Mouse (Mus musculus): ENCODE data around the gene Ubtf. TPM values are rescaled to one million over a fixed set of nuclear protein-coding genes. Genes with fewer than 3 reads are reported as not detected.

Gene Ubtf
- polyA plus RNA-seq, 1 experiment from 2014 or later: 87.0 TPM

DNA sequence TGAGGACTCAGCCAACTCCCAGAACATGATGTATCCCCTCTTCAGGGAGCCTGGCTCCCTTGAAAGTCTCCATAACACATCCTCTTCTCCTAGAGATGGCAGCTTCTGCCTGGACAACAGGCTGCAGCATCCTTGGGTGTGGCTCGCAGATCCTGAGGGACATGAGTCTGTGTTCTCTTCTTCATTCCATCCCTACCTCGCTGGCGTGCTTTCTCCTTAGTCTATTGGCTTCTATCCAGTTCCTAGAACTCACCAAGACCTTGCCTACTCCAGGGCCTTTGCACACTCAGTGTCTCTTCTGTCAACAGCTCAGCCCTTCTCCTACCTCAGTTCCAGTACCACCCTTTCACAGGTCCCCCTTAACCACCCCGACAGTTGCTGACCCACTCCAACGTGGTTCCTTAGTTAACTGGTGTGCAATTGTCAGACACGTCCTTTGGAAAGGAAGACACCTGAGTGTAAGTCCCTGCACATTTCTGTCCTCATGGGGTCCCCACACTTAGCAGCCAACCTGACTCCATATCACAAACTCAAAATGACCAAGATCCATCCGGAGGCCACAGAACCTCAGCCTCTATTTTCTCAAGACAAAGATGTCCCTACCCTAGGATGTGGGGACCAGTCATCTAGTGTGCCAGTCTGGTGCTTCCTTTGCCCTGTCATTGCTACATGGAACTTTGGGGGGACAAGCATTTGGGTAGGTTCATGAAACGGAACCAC, 42.4 kb upstream of the Ubtf start:
- no peak overlapping the region for H3K9ac ChIP-seq (ENCODE audit: low read length)
- DNase-seq (ENCODE audit: low spot score) (no peak), ATAC-seq (ENCODE audit: insufficient number of reproducible peaks, low FRiP score, low TSS enrichment, low read depth) (no peak)
- H3K36me3 ChIP-seq (ENCODE audit: control insufficient read depth, insufficient read depth, low read length): no peaks in the 10 kb centered on the region; the same call in 1 of the 2 replicates
- no peak overlapping the region for H3K27ac ChIP-seq (replicated peaks; ENCODE audit: low read depth, low read length)
- no peak overlapping the region for H3K4me3 ChIP-seq (ENCODE audit: low read depth, low read length)
- 0 out of 2 replicates have a peak, but pooled peaks cover 2% of the 10 kb centered on the region for H3K4me1 ChIP-seq (ENCODE audit: control insufficient read depth, insufficient read depth, low read length)
- no peak overlapping the region for H3K4me2 ChIP-seq (ENCODE audit: low read depth, severe bottlenecking)
- WGBS: 88% methylated on average over 8 of the region's 8 CpGs
- no peaks in the 10 kb centered on the region for H3K9me3 ChIP-seq (ENCODE audit: control insufficient read depth, low read length)
- no peaks in the 10 kb centered on the region for H3K27me3 ChIP-seq (ENCODE audit: control insufficient read depth, insufficient read depth, low read length)

DNA sequence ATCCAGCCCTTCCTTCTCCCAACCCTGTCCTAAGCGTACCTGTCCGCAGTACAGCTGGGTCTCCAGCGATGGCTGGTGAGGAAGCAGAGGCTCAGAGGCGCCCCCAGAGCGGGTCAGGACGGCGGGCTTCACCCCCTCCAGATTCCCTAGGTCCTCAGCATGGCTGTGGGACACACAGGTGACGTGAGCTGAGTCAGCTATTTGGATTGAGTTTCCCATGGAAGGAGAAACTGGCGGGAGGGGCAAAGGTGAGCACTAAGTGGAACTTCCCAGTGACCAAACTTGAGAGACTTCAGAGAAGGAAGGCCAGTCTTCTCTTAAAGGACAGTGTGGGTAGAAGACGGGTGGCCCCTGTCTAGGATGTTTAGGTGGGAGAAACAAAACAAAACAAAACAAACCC, 38.8 kb upstream of the Ubtf start:
- DNase-seq (ENCODE audit: low spot score): no peak
- H3K4me1 ChIP-seq (ENCODE audit: control insufficient read depth, insufficient read depth, low read length): no peaks in the 10 kb centered on the region

DNA sequence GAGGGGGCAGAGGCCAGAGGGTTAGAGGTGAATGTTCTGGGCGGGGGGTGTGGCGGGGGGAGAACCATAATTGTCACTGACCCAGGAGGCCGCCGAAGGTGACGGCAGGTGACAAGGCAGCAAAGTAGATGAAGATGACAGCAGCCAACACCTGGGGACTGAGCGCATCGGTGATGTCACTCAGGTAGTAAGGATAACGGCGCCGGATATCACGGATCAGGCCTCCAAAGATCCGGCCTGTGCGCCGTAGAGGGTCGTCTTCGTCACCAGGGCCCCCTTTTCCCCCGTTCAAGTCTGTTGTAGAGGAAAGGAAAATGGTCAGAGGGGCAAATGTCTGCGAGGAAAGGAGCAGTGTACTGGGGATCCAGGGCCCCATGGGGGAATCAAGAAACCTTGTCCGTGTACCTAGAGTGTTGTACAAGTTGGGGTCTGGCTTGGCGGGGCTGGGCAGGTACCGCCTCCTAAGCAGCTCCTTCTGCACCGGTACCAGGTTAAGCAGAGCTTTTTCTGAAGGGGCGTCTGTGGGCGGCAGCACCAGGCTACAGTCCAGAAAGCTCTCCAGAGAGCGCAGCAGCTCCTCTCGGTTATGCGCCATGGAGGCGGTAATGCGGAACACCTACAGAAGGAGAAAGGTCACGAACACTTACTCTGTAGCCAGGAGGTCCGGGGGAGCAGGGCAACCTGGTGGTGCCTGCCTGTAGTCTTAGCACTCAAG, 37.3 kb upstream of the Ubtf start:
- no peak overlapping the region for H3K9ac ChIP-seq (ENCODE audit: low read length)
- H3K9me3 ChIP-seq (ENCODE audit: control insufficient read depth, low read length): no peaks in the 10 kb centered on the region
- no peak overlapping the region for H3K4me3 ChIP-seq (ENCODE audit: low read depth, low read length)
- DNase-seq (ENCODE audit: low spot score) (no peak), ATAC-seq (ENCODE audit: insufficient number of reproducible peaks, low FRiP score, low TSS enrichment, low read depth) (no peak)
- WGBS: 69% methylated on average over 31 of the region's 31 CpGs
- no peaks in the 10 kb centered on the region for H3K4me1 ChIP-seq (ENCODE audit: control insufficient read depth, insufficient read depth, low read length)
- H3K27ac ChIP-seq (replicated peaks; ENCODE audit: low read depth, low read length): no peak overlapping the region
- H3K27me3 ChIP-seq (ENCODE audit: control insufficient read depth, insufficient read depth, low read length): no peaks in the 10 kb centered on the region
- H3K4me2 ChIP-seq (ENCODE audit: low read depth, severe bottlenecking): no peak overlapping the region
- no peaks in the 10 kb centered on the region; the same call in 1 of the 2 replicates for H3K36me3 ChIP-seq (ENCODE audit: control insufficient read depth, insufficient read depth, low read length)

More for the DNA sequence above, 38.8 kb upstream of the Ubtf start:
- Histone ChIP-seq H3K4me3 (ENCODE audit: low read depth, low read length) (no peak overlapping the region), H3K4me2 (ENCODE audit: low read depth, severe bottlenecking) (no peak overlapping the region), H3K36me3 (ENCODE audit: control insufficient read depth, insufficient read depth, low read length) (no peaks in the 10 kb centered on the region; the same call in 1 of the 2 replicates), H3K27me3 (ENCODE audit: control insufficient read depth, insufficient read depth, low read length) (no peaks in the 10 kb centered on the region), H3K9me3 (ENCODE audit: control insufficient read depth, low read length) (no peaks in the 10 kb centered on the region), H3K27ac (replicated peaks; ENCODE audit: low read depth, low read length) (no peak overlapping the region), H3K9ac (ENCODE audit: low read length) (no peak overlapping the region)
- no peak for ATAC-seq (ENCODE audit: insufficient number of reproducible peaks, low FRiP score, low TSS enrichment, low read depth)
- WGBS: 70% methylated on average over 10 of the region's 10 CpGs

DNA sequence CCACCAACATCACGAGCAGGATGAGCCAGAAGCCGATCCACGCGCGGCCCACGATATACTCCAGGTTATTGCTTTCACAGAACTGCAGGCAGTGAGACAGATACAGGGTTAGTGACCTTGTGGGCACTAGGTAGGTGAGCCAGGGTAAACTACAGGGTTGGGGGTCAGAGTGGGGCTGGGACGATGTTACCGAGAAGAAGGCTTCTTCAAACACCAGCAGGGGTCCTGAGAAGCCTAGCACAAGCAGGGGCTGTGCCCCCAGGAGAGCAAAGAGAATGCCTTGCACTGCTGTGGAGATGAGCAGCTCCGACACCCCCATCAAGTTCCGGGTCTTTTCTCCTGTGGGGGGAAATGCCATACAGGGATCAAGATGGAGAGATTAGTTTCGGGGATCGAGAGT, 36.6 kb upstream of the Ubtf start:
- H3K27ac ChIP-seq (replicated peaks; ENCODE audit: low read depth, low read length): no peak overlapping the region
- DNase-seq (ENCODE audit: low spot score): no peak
- no peak overlapping the region for H3K4me3 ChIP-seq (ENCODE audit: low read depth, low read length)
- no peaks in the 10 kb centered on the region for H3K9me3 ChIP-seq (ENCODE audit: control insufficient read depth, low read length)
- 84% methylated on average over 12 of the region's 12 CpGs for WGBS
- no peak overlapping the region for H3K4me2 ChIP-seq (ENCODE audit: low read depth, severe bottlenecking)
- no peaks in the 10 kb centered on the region; the same call in 1 of the 2 replicates for H3K36me3 ChIP-seq (ENCODE audit: control insufficient read depth, insufficient read depth, low read length)
- H3K27me3 ChIP-seq (ENCODE audit: control insufficient read depth, insufficient read depth, low read length): no peaks in the 10 kb centered on the region
- H3K9ac ChIP-seq (ENCODE audit: low read length): no peak overlapping the region
- no peak for ATAC-seq (ENCODE audit: insufficient number of reproducible peaks, low FRiP score, low TSS enrichment, low read depth)
- H3K4me1 ChIP-seq (ENCODE audit: control insufficient read depth, insufficient read depth, low read length): no peaks in the 10 kb centered on the region

DNA sequence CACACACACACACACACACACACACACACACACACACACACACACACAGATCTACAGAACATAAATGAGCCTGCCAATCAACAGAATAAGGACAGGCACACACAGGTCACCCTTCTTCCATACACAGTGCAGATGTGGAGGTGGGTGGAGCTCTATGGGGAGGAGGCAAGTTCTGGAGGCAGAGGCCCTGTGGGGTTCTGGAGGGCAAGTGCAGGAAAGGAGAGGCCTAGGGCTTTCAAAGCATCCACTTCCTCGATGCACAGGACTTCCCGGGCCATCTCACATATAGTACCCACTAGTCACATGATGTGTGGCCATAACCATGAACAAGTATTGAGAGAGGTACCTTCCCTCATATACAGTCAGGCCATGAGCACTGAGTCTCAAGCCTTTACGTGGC, 36.0 kb upstream of the Ubtf start:
- no peaks in the 10 kb centered on the region for H3K4me1 ChIP-seq (ENCODE audit: control insufficient read depth, insufficient read depth, low read length)
- H3K9me3 ChIP-seq (ENCODE audit: control insufficient read depth, low read length): no peaks in the 10 kb centered on the region
- ATAC-seq (ENCODE audit: insufficient number of reproducible peaks, low FRiP score, low TSS enrichment, low read depth): no peak
- DNase-seq (ENCODE audit: low spot score): no peak
- H3K27me3 ChIP-seq (ENCODE audit: control insufficient read depth, insufficient read depth, low read length): no peaks in the 10 kb centered on the region
- no peak overlapping the region for H3K4me3 ChIP-seq (ENCODE audit: low read depth, low read length)
- H3K9ac ChIP-seq (ENCODE audit: low read length): no peak overlapping the region
- 83% methylated on average over 3 of the region's 3 CpGs for WGBS
- H3K4me2 ChIP-seq (ENCODE audit: low read depth, severe bottlenecking): no peak overlapping the region
- H3K36me3 ChIP-seq (ENCODE audit: control insufficient read depth, insufficient read depth, low read length): no peaks in the 10 kb centered on the region
- H3K27ac ChIP-seq (replicated peaks; ENCODE audit: low read depth, low read length): no peak overlapping the region

DNA sequence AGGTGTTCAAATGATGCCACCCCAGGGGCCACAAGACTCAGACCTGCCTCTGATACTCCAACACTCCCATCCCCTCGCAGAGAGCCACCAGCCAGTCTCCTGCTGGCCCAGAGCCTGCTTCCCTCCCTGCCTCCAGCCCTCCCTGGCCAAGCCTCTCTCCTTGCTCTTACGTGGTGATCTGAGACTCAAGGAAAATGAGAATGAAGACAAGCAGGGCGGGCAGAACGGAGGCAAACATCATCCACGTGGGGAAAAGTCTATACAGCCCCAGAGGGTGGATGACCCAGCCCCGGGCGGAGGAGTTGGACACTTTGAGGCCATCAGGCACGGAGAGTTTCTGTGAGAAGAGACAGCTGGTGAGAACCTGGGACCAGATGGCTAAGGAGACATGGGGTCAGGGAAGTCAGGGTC, 33.5 kb upstream of the Ubtf start:
- Histone ChIP-seq H3K27me3 (ENCODE audit: control insufficient read depth, insufficient read depth, low read length) (no peaks in the 10 kb centered on the region), H3K36me3 (ENCODE audit: control insufficient read depth, insufficient read depth, low read length) (no peaks in the 10 kb centered on the region), H3K4me2 (ENCODE audit: low read depth, severe bottlenecking) (no peak overlapping the region), H3K4me3 (ENCODE audit: low read depth, low read length) (no peak overlapping the region), H3K9ac (ENCODE audit: low read length) (no peak overlapping the region), H3K4me1 (ENCODE audit: control insufficient read depth, insufficient read depth, low read length) (no peaks in the 10 kb centered on the region), H3K27ac (replicated peaks; ENCODE audit: low read depth, low read length) (no peak overlapping the region), H3K9me3 (ENCODE audit: control insufficient read depth, low read length) (no peaks in the 10 kb centered on the region)
- WGBS: 40% methylated on average over 8 of the region's 8 CpGs
- DNase-seq (ENCODE audit: low spot score) (no peak), ATAC-seq (ENCODE audit: insufficient number of reproducible peaks, low FRiP score, low TSS enrichment, low read depth) (no peak)

DNA sequence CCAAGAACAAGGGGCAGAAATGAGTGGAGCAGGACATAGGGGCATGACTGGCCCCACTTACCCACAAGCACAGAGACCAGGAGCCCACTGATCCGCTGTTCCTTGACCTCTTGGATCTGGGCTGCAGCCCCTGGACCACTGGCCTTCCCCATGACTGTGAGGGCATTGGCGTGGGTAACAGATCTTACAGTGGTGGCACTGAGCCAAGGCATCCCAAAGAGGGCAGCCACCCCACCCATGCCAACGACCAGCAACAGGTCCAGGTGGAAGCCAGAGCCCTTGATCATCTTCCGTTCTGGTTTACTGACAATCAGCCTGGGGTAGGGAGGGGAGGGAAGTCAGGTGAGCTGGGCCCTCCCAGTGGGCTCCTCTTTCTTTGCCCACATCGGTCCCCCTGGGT, 32.8 kb upstream of the Ubtf start:
- H3K36me3 ChIP-seq (ENCODE audit: control insufficient read depth, insufficient read depth, low read length): no peaks in the 10 kb centered on the region
- H3K4me1 ChIP-seq (ENCODE audit: control insufficient read depth, insufficient read depth, low read length): no peaks in the 10 kb centered on the region
- DNase-seq (ENCODE audit: low spot score): no peak
- H3K4me2 ChIP-seq (ENCODE audit: low read depth, severe bottlenecking): no peak overlapping the region
- 74% methylated on average over 5 of the region's 5 CpGs for WGBS
- no peaks in the 10 kb centered on the region for H3K9me3 ChIP-seq (ENCODE audit: control insufficient read depth, low read length)
- ATAC-seq (ENCODE audit: insufficient number of reproducible peaks, low FRiP score, low TSS enrichment, low read depth): no peak
- no peak overlapping the region for H3K4me3 ChIP-seq (ENCODE audit: low read depth, low read length)
- no peak overlapping the region for H3K27ac ChIP-seq (replicated peaks; ENCODE audit: low read depth, low read length)
- H3K9ac ChIP-seq (ENCODE audit: low read length): no peak overlapping the region
- H3K27me3 ChIP-seq (ENCODE audit: control insufficient read depth, insufficient read depth, low read length): no peaks in the 10 kb centered on the region

DNA sequence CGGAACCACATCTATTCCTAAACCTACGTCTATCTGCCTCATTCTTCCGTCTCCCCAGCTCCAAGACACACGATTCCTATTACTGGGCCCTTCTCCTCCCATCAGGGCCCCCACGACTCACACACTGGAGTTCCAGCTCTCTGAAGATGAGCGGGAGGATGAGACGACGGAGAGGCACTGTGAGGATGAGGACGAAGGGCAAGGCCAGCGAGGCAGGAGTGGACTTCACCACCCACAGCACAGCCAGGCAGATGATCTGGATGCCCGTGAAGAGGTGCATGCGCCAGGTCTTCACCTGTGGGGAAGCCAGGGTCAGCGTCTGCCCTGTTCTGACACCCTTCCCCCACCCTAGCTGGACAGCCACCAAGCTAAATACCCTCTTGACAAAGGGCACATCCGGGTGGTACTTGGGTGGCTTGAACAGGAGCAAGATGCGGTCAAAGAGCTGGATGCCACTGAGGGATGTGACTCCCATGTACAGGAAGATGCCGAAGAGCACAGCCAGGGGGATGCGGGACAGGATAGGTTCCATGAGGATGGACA, 31.5 kb upstream of the Ubtf start:
- Histone ChIP-seq H3K36me3 (ENCODE audit: control insufficient read depth, insufficient read depth, low read length) (no peaks in the 10 kb centered on the region), H3K9me3 (ENCODE audit: control insufficient read depth, low read length) (no peaks in the 10 kb centered on the region), H3K4me2 (ENCODE audit: low read depth, severe bottlenecking) (no peak overlapping the region), H3K27ac (replicated peaks; ENCODE audit: low read depth, low read length) (no peak overlapping the region), H3K9ac (ENCODE audit: low read length) (no peak overlapping the region), H3K4me3 (ENCODE audit: low read depth, low read length) (no peak overlapping the region), H3K4me1 (ENCODE audit: control insufficient read depth, insufficient read depth, low read length) (no peaks in the 10 kb centered on the region), H3K27me3 (ENCODE audit: control insufficient read depth, insufficient read depth, low read length) (no peaks in the 10 kb centered on the region)
- ATAC-seq (ENCODE audit: insufficient number of reproducible peaks, low FRiP score, low TSS enrichment, low read depth) (no peak), DNase-seq (ENCODE audit: low spot score) (no peak)
- WGBS: 86% methylated on average over 17 of the region's 17 CpGs
